Mouse (Mus musculus) small intestine, adult 2 months (tissue): ENCODE data around the gene Rab6a.

Experiments used
- CTCF ChIP-seq: fragments of 200-500 bp; IDR thresholded peaks from 2 replicates; pipeline ENCODE4 v1.5.1; 2012; ENCODE audit warnings: low read depth, mild to moderate bottlenecking, control low read depth, inconsistent platforms, low read length, moderate library complexity, mixed read lengths; ENCODE audit not compliant: insufficient replicate concordance, insufficient read length; ENCODE audit errors: extremely low read depth
- POLR2A ChIP-seq: fragments of 200-500 bp; IDR thresholded peaks from 2 replicates; pipeline ENCODE4 v1.6.1; 2012; ENCODE audit warnings: low read depth, mild to moderate bottlenecking, control low read depth, inconsistent platforms, low read length, moderate library complexity

DNA sequence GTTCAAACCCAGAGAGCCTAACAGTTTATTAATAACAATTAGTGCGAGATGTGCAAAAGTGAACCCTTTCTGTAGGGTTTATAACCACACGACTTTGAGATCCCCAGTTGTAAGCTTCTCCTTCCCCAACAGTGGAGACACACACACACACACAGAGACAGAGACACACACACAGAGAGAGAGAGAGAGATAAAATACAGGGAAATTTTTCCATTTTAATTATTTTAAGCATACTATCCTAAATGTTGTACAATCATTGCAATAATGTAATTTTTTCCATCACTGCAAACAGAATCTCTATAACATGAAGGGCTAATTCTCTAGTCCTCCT lies 15.7 kb upstream of the Rab6a start:
- TF ChIP-seq POLR2A, result no peak
- TF ChIP-seq CTCF, result no peak
